ENCODE assay signal across 25 mouse cellular contexts in the genomic region with DNA sequence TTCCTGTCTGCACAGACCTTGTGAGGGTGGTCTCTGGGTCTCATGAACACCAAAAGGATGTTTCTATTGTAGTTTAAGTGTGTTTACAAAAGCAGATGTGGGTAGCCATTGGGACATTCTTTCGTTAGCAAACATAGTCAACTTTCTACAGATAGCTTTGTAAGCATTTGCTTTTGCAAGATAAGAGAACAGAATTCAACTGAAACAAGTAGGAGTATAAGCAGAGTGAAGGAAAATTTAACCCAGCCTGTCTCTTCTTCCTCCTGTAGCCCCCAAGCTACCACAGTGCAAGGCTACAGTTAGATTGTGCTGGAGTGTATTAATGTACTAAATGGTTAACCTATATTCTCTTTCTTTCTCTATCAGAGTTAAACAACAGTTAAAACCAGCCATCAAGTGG.
"Had no signal": no experiment of that assay in that cellular context is flagged by ENCODE, and none has a peak within 500 bp of the region (broad histone marks: within the 10 kb centered on the region; RNA-seq: fewer than 3 reads in every experiment).

No protein-coding gene starts in this region.

- DNase-seq: kidney, adult 11 months; kidney, adult 8-10 months; kidney, postnatal 14 days; kidney, postnatal 4 days; layer of hippocampus, adult 9-11 months; layer of hippocampus, postnatal 36 days; left cerebral cortex, postnatal 4 days; lung, adult 2 months; lung, postnatal 14 days; lung, postnatal 4 days; retina, postnatal 1 day; right cerebral cortex, postnatal 25 days; spleen, adult 18-20 months; thymus, postnatal 25 days had no signal

- H3K9ac ChIP-seq: intestine, embryonic 15.5 days; limb, embryonic 12.5 days; limb, embryonic 15.5 days; midbrain, embryonic 13.5 days; neural tube, embryonic 13.5 days; stomach, embryonic 15.5 days had no signal

- H3K4me1 ChIP-seq: intestine, embryonic 15.5 days; limb, embryonic 12.5 days; limb, embryonic 15.5 days; midbrain, embryonic 10.5 days; midbrain, embryonic 13.5 days; neural tube, embryonic 13.5 days; stomach, embryonic 15.5 days had no signal

- H3K36me3 ChIP-seq: intestine, embryonic 15.5 days; limb, embryonic 12.5 days; limb, embryonic 15.5 days; midbrain, embryonic 10.5 days; midbrain, embryonic 13.5 days; neural tube, embryonic 13.5 days; stomach, embryonic 15.5 days had no signal

- H3K4me2 ChIP-seq: intestine, embryonic 15.5 days; limb, embryonic 12.5 days; limb, embryonic 15.5 days; midbrain, embryonic 13.5 days; neural tube, embryonic 13.5 days; stomach, embryonic 15.5 days had no signal

- H3K9me3 ChIP-seq: intestine, embryonic 15.5 days; limb, embryonic 12.5 days; limb, embryonic 15.5 days; midbrain, embryonic 10.5 days; midbrain, embryonic 13.5 days; stomach, embryonic 15.5 days had no signal

- ATAC-seq: intestine, embryonic 15.5 days; midbrain, embryonic 13.5 days; midbrain, embryonic 16.5 days had no signal

- H3K4me3 ChIP-seq: intestine, embryonic 15.5 days; layer of hippocampus, adult 2 months; left cerebral cortex, adult 2 months; limb, embryonic 12.5 days; limb, embryonic 15.5 days; midbrain, embryonic 10.5 days; midbrain, embryonic 13.5 days; myocyte; neural tube, embryonic 13.5 days; stomach, embryonic 15.5 days had no signal

- H3K27me3 ChIP-seq: intestine, embryonic 15.5 days; limb, embryonic 12.5 days; limb, embryonic 15.5 days; midbrain, embryonic 13.5 days; neural tube, embryonic 13.5 days; stomach, embryonic 15.5 days had no signal

- H3K27ac ChIP-seq: intestine, embryonic 15.5 days; left cerebral cortex, adult 2 months; limb, embryonic 12.5 days; limb, embryonic 15.5 days; midbrain, embryonic 10.5 days; midbrain, embryonic 13.5 days; neural tube, embryonic 13.5 days; stomach, embryonic 15.5 days had no signal
